11 mouse cellular contexts compared by ENCODE assay signal in genomic region chr2:123386773-123387604, GRCm38 (mm10).
A peak's percentile ranks its signal among the peaks of the same experiment; 100 is the strongest.
DNase-seq lines count a peak whose midpoint lies in the region; ATAC-seq and TF ChIP-seq lines count a peak whose summit lies in the region.
"Had no signal": no experiment of that assay in that cellular context is flagged by ENCODE, and none has a peak within 500 bp of the region (broad histone marks: within the 10 kb centered on the region; RNA-seq: fewer than 3 reads in every experiment).

No protein-coding gene starts in this region.

- no peaks in the 10 kb centered on the region for H3K36me3 ChIP-seq in forebrain, embryonic 13.5 days (ENCODE audit: poor library complexity, severe bottlenecking)
- no peaks in the 10 kb centered on the region for H3K36me3 ChIP-seq in forebrain, embryonic 11.5 days (ENCODE audit: control insufficient read depth, insufficient read depth, low read length)
- H3K36me3 ChIP-seq in neural tube, embryonic 13.5 days: no peaks in the 10 kb centered on the region
- H3K36me3 ChIP-seq in intestine, postnatal 0 days (ENCODE audit: control insufficient read depth, insufficient read depth): no peaks in the 10 kb centered on the region
- H3K36me3 ChIP-seq: embryonic facial prominence, embryonic 10.5 days had no signal

- no peaks in the 10 kb centered on the region for H3K9me3 ChIP-seq in forebrain, embryonic 13.5 days (replicated peaks)
- no peaks in the 10 kb centered on the region for H3K9me3 ChIP-seq in forebrain, embryonic 11.5 days (ENCODE audit: control insufficient read depth, low read length)
- no peaks in the 10 kb centered on the region for H3K9me3 ChIP-seq in neural tube, embryonic 13.5 days
- no peaks in the 10 kb centered on the region for H3K9me3 ChIP-seq in intestine, postnatal 0 days (ENCODE audit: control insufficient read depth)
- H3K9me3 ChIP-seq: embryonic facial prominence, embryonic 10.5 days had no signal

- 63% methylated on average over 7 of the region's 7 CpGs for WGBS in forebrain, embryonic 13.5 days
- WGBS in forebrain, embryonic 11.5 days: 71% methylated on average over 7 of the region's 7 CpGs
- 74% methylated on average over 7 of the region's 7 CpGs for WGBS in neural tube, embryonic 13.5 days
- WGBS in olfactory bulb, adult 2 months: 52% methylated on average over 7 of the region's 7 CpGs
- WGBS in intestine, postnatal 0 days: 54% methylated on average over 7 of the region's 7 CpGs

- peak; percentile 48; the same call in 1 of the 2 replicates for ATAC-seq in forebrain, embryonic 13.5 days
- ATAC-seq in forebrain, embryonic 11.5 days (replicated peaks; ENCODE audit: low FRiP score): no peak
- ATAC-seq in neural tube, embryonic 13.5 days (ENCODE audit: low read depth): peak; percentile 47
- no peak for ATAC-seq in intestine, postnatal 0 days

- TF ChIP-seq CTCF in layer of hippocampus, adult 2 months (conservative IDR thresholded peaks at IDR 0.05): no peak
- no peak for TF ChIP-seq CTCF in olfactory bulb, adult 2 months (IDR thresholded peaks at IDR 0.05; ENCODE audit: insufficient read depth, low read depth, low read length)
- TF ChIP-seq CTCF in intestine, postnatal 0 days (IDR thresholded peaks at IDR 0.05; ENCODE audit: low read depth): no peak

- no peak overlapping the region for H3K4me3 ChIP-seq in forebrain, embryonic 13.5 days
- H3K4me3 ChIP-seq in forebrain, embryonic 11.5 days (ENCODE audit: low read depth, low read length): no peak overlapping the region
- no peak overlapping the region for H3K4me3 ChIP-seq in neural tube, embryonic 13.5 days
- no peak overlapping the region for H3K4me3 ChIP-seq in layer of hippocampus, adult 2 months
- H3K4me3 ChIP-seq in olfactory bulb, adult 2 months (ENCODE audit: insufficient read depth, low read depth, low read length): no peak overlapping the region
- no peak overlapping the region for H3K4me3 ChIP-seq in intestine, postnatal 0 days (ENCODE audit: low read depth, low read length)
- H3K4me3 ChIP-seq: embryonic facial prominence, embryonic 10.5 days had no signal

- H3K4me2 ChIP-seq in forebrain, embryonic 13.5 days: no peak overlapping the region
- no peak overlapping the region for H3K4me2 ChIP-seq in forebrain, embryonic 11.5 days (ENCODE audit: low read depth, low read length, severe bottlenecking)
- H3K4me2 ChIP-seq in neural tube, embryonic 13.5 days: no peak overlapping the region
- no peak overlapping the region for H3K4me2 ChIP-seq in intestine, postnatal 0 days (replicated peaks; ENCODE audit: low read depth)

- TF ChIP-seq POLR2A in olfactory bulb, adult 2 months (IDR thresholded peaks at IDR 0.05; ENCODE audit: insufficient read depth, low read depth, low read length): no peak

- 0 out of 2 replicates have a peak, but pooled peaks cover 6% of the 10 kb centered on the region for H3K4me1 ChIP-seq in forebrain, embryonic 13.5 days
- no peaks in the 10 kb centered on the region for H3K4me1 ChIP-seq in forebrain, embryonic 11.5 days (replicated peaks; ENCODE audit: control insufficient read depth, insufficient read depth, low read length)
- H3K4me1 ChIP-seq in neural tube, embryonic 13.5 days (replicated peaks): 0 out of 2 replicates have a peak, but pooled peaks cover 3% of the 10 kb centered on the region
- H3K4me1 ChIP-seq in olfactory bulb, adult 2 months (ENCODE audit: control insufficient read depth, insufficient read depth, low read length): peaks cover 3% of the 10 kb centered on the region; the same call in 1 of the 2 replicates
- no peaks in the 10 kb centered on the region for H3K4me1 ChIP-seq in intestine, postnatal 0 days (replicated peaks; ENCODE audit: control insufficient read depth, insufficient read depth, low read length)

- no peak for DNase-seq in forebrain, embryonic 11.5 days (ENCODE audit: low spot score)
- DNase-seq in neural tube, embryonic 10.5 days (ENCODE audit: extremely low spot score, low spot score): no peak
- peak; percentile 16 to 33 for DNase-seq in layer of hippocampus, adult 2 months (ENCODE audit: low spot score in 2 of 2)
- no peak for DNase-seq in embryo, embryonic 11 days
- DNase-seq: gastrocnemius, postnatal 10 days; thymus, postnatal 14 days had no signal

- no peak overlapping the region for H3K9ac ChIP-seq in forebrain, embryonic 13.5 days
- H3K9ac ChIP-seq in forebrain, embryonic 11.5 days (ENCODE audit: low read length): no peak overlapping the region
- no peak overlapping the region for H3K9ac ChIP-seq in neural tube, embryonic 13.5 days
- H3K9ac ChIP-seq in intestine, postnatal 0 days (ENCODE audit: low read depth, low read length): no peak overlapping the region

- no peak overlapping the region for H3K27ac ChIP-seq in forebrain, embryonic 13.5 days
- H3K27ac ChIP-seq in forebrain, embryonic 11.5 days (ENCODE audit: low read depth, low read length): no peak overlapping the region
- H3K27ac ChIP-seq in neural tube, embryonic 13.5 days (replicated peaks): 0 out of 2 replicates have a peak overlapping the region, but pooled peaks have one; percentile 9
- H3K27ac ChIP-seq in layer of hippocampus, adult 2 months: peak overlapping the region; percentile 77
- peak overlapping the region; percentile 68; the same call in 1 of the 2 replicates for H3K27ac ChIP-seq in olfactory bulb, adult 2 months (ENCODE audit: insufficient read depth, low read depth, low read length)
- no peak overlapping the region for H3K27ac ChIP-seq in intestine, postnatal 0 days (ENCODE audit: low read depth, low read length)
- H3K27ac ChIP-seq: embryonic facial prominence, embryonic 10.5 days had no signal

- H3K27me3 ChIP-seq in forebrain, embryonic 13.5 days: no peaks in the 10 kb centered on the region
- no peaks in the 10 kb centered on the region for H3K27me3 ChIP-seq in forebrain, embryonic 11.5 days (ENCODE audit: control insufficient read depth, insufficient read depth, low read length)
- no peaks in the 10 kb centered on the region for H3K27me3 ChIP-seq in neural tube, embryonic 13.5 days
- no peaks in the 10 kb centered on the region for H3K27me3 ChIP-seq in intestine, postnatal 0 days (replicated peaks; ENCODE audit: control insufficient read depth, insufficient read depth, low read length)

Comparison
In these comparisons a context has a peak if more than half of its experiments do, and no peak if none do; other contexts are left out.
1. ATAC-seq: peak in forebrain, embryonic 13.5 days (single experiment) and neural tube, embryonic 13.5 days (single experiment); none in forebrain, embryonic 11.5 days (single experiment) and intestine, postnatal 0 days (single experiment).
2. H3K27ac ChIP-seq: peak in neural tube, embryonic 13.5 days (single experiment), layer of hippocampus, adult 2 months (single experiment) and olfactory bulb, adult 2 months (single experiment); none in forebrain, embryonic 13.5 days (single experiment), forebrain, embryonic 11.5 days (single experiment) and intestine, postnatal 0 days (single experiment).
3. DNase-seq: peak in layer of hippocampus, adult 2 months (2 of 2); none in forebrain, embryonic 11.5 days (single experiment), neural tube, embryonic 10.5 days (single experiment) and embryo, embryonic 11 days (single experiment).